Mouse (Mus musculus): ENCODE results near the gene Olfr1411. TPM values are rescaled to one million over a fixed set of nuclear protein-coding genes. Genes with fewer than 3 reads are reported as not detected.

Olfr1411 gene
- total RNA-seq, 2 experiments from 2014 or later, result not detected

DNA sequence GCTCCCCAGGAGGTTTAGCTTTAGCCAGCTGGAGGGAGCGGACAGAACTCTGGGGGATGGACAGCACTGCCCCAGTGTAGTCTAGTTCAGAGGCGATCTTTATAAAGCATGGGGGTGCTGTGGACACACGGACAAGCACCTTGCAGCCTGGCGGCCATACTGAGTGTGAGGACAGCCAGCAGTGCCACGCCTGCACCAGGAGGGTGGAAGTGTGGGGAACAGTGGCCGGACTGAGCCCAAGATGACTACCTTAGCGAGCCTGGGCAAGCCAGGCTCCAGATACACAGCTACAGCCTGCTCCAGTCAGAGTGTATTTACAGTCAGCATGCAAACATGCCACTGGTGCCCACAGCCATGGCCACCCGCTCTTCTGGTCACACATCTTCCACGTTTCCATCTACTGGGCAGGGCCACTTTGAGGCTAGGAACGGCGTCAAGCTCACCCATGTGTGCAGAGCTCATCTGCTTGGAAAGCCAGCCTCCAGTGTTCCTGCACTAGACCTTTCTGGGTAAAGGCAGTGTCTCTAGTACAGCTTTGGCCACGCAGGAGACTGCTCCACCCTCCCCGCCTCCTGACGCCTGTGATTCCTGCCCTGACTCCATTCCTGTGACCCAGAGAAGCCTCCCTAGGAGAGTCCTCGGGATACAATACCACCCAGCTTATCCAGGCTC is 43.4 kb downstream of the Olfr1411 start:
- intact Hi-C loops (cut with DNase I; ENCODE audit: low total_unique reads), result no loop called here
- no peak for DNase-seq

DNA sequence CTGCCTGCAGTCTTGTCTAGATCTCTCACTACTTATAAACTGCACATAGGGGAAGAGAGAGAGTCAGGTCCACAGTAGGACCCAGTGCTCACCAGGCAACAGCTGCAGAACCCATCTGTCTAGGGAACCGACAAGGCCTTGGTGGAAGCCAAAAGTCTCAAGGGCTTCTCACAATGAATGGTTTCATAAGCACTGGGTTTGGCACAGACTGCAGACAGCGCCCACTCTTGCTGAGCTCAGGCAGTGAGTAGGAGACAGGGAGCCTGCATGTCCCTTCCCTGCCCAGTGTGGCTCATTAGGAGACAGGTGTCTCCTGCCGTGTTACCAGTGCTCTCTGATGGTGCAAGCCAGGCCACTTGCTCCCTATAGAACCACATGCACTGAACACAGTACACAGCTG is 44.0 kb downstream of the Olfr1411 start:
- intact Hi-C loops (cut with DNase I; ENCODE audit: low total_unique reads), result no loop called here
- no peak for DNase-seq

DNA sequence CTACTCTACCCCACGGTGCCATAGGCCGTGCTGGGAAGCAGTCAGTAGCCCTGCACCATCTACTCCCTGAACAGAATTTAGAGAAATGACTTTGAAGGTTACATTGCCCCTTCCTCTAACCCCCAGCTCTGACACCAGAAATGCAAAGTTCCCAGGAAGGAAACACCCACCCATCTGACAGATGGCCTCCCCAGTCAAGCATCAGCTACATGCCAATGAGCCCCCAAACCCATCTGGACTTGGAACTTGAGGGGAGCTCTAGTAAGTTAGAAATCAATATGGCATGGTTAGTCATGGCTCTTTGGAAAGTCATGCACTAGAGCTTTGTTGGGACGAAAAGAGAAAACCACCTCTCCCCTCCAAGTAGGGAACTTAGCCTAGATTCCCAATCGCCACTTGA is 44.5 kb downstream of the Olfr1411 start:
- intact Hi-C loops (cut with DNase I; ENCODE audit: low total_unique reads), result no loop called here
- DNase-seq, result no peak

DNA sequence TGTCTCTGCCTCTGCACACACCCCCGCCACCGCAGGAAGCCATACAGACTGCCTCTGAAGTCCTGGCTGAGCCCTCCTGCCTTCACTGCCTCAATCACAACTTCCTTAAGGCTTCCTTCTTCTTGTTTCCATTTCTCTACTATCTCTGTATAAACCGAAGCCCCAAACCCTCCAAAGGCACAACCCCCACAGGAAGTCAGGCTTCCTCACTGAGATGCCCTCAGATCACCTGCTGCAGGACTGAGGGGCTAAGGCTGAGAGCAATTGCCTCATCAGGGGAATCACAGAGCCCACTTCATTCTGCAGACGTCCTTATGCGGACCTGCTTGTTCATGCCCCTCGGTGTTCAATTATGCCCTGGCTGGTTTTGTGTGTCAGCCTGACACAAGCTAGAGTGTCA is 46.2 kb downstream of the Olfr1411 start:
- DNase-seq, result no peak
- intact Hi-C loops (cut with DNase I; ENCODE audit: low total_unique reads), result loop anchor here (5.0 kb wide), 1 partner anchor 187 kb away; no protein-coding TSS in a partner anchor

DNA sequence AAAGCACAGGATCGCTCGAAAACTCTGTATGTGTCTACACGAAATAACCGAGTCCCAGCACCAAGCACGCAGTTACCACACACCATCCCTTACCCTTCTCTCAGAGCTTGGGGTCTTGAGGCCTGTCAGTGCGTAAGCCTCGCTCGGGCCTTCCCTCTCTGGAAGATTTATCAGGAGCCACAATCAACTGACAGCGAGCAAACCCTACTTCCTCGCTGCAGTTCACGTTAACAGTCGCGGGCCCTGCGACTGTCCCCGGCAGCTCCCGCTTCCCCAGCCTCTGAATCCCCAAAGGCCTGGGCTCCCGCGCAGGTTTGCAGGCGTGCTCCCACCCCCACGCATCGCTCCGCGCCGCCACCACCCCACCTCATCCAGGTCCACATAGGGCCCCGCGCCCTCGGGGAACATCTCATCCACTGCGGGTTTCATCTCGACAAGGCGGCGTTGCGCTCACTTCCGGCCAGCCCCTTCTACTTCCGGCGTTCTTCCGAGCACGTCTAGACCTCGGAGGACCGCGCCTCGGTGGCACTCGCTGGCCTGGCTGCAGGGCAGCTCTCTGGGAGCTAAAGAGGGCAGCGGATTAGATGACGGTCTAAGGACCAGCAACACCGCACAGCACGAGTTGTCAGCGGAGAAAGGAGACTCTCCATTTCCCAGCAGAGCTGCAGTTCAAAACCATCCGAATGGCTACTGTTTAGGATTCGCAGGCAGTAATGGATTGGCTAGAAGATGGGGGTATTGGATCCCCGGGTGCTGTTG is 47.5 kb downstream of the Olfr1411 start, which contains the start of gene Cops9:
Cops9 (minus strand) TSS at position 472 of the 759 bp plus-strand sequence.
- peak; percentile 91 for DNase-seq
- intact Hi-C loops (cut with DNase I; ENCODE audit: low total_unique reads), result loop anchor here (5.0 kb wide), 1 partner anchor 186 kb away; no protein-coding TSS in a partner anchor

DNA sequence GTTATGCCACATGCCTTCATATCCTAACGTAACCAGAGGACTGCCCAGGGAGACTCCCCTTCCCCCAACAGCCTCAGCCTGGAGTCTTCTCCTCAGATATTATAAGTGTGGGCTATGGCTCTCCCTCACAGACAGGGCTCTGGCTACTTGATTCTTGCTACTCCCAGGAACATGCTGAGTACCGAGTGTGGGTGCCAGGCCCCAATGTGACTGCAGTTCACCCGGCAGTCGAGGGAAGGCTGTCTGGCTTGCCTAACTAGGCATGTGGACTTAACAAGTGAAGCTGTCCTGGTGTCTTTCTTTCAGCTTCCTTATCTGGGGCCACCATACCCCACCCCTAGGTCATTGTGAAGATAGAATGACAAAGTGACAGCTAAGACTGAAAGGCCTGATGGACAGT is 49.5 kb downstream of the Olfr1411 start:
- intact Hi-C loops (cut with DNase I; ENCODE audit: low total_unique reads), result loop anchor here (5.0 kb wide), 1 partner anchor 184 kb away; no protein-coding TSS in a partner anchor
- no peak for DNase-seq

DNA sequence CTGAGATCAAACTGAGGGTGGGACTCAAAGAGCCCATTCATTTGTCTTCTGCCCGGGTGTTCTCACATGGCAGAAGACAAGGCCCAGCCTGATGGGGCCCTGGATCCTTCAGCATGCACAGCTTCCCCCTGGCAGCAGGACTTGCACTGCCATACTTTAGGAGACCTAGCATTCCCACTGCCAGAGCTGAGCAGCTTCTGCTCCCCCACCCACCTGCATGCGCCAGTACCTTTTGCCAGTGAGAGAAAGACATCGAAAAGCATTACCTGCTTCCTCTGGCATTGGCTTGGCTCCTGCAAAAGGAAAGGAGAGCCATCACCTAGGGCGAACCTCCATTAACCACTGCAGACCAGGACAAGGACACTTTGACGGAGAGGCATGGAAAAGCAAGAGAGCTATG is 50.7 kb downstream of the Olfr1411 start:
- intact Hi-C loops (cut with DNase I; ENCODE audit: low total_unique reads), result loop anchor here (5.0 kb wide), 1 partner anchor 182 kb away; no protein-coding TSS in a partner anchor
- no peak for DNase-seq

DNA sequence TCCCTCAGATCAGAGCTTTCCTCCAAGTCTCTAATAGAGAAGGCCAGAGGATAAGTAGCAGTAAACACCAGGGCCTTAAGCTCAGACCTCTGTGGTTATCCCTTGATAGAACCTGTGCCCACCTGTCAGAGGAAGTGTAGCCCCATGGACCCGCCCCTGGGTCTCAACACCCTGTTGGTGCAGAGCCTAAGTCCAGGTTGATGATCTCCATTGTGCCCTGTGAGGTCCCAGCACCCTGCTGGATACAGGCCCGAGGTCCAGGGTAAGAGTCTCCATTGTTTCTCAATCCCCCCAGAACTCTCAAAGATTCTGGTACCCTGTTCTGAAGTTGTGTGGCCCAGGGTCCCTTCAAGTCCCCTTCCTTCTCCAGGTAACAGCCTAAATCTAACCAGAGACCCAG is 51.9 kb downstream of the Olfr1411 start:
- DNase-seq, result no peak

DNA sequence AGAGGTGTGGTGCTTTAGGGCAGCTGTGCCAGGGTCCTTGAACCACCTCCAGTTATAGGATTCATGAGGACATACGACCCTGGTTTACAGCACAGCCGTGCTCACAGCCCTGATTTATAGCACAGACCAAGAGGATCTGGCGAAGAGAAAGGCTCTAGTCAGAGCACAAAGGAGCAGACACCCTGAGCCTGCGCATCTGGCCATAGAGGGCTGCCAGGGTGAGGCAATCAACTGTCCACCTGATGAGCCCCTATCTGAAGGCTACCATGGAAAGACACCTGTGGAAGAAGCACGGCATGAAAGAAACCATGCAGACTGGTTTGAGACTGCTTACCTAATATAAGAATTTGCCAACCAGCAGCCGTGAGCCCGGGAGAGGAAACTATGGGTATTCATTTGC is 52.4 kb downstream of the Olfr1411 start:
- intact Hi-C loops (cut with DNase I; ENCODE audit: low total_unique reads), result no loop called here
- DNase-seq, result no peak

More for the DNA sequence above, 51.9 kb downstream of the Olfr1411 start:
- intact Hi-C loops (cut with DNase I; ENCODE audit: low total_unique reads), result no loop called here

DNA sequence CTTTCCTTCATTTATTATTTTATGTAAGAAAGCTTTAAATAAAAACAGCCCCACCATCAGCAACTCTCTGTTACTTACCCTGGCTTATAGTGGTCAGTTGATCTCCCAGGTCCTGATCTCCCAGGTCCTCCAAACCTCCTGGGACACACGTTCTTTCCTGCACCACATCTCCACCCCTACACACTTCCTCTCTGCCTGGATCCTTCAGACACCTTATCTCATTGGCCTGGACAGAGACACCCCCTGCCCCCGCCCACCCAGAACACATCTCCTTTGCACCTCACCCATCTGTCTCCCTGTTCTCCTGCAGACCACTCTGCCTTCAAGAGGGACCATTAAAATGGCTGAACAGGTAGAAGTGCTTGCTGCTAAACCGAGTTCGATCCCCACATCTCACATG is 52.8 kb downstream of the Olfr1411 start:
- intact Hi-C loops (cut with DNase I; ENCODE audit: low total_unique reads), result no loop called here
- no peak for DNase-seq

Other genes with a start within 250 kb of the Olfr1411 start
- 100 to 1,000 TPM; 413 to 473 TPM for gene Ndufa10, start 120.6 kb upstream of the Olfr1411 start, total RNA-seq (2021)
- not detected for gene Olfr1416, start 109.3 kb upstream of the Olfr1411 start, total RNA-seq (2021)
- gene Olfr1415, start 98.3 kb upstream of the Olfr1411 start, total RNA-seq (2021), result not detected
- gene Olfr1414, start 75.8 kb upstream of the Olfr1411 start, total RNA-seq (2021), result not detected
- not detected for gene Olfr1413, start 23.1 kb upstream of the Olfr1411 start, total RNA-seq (2021)
- not detected for gene Olfr1412, start 8.6 kb upstream of the Olfr1411 start, total RNA-seq (2021)
- not detected for gene Olfr1410, start 11.4 kb downstream of the Olfr1411 start, total RNA-seq (2021)
- not detected for gene Olfr12, start 23.4 kb downstream of the Olfr1411 start, total RNA-seq (2021)
- gene Cops9, start 47.6 kb downstream of the Olfr1411 start, total RNA-seq (2021), result 100 to 1,000 TPM; 213 to 227 TPM
- gene Otos, start 54.4 kb downstream of the Olfr1411 start, total RNA-seq (2021), result under 1 TPM; 0.33 to 0.64 TPM
- 100 to 1,000 TPM; 239 to 251 TPM for gene Gpc1, start 237.2 kb downstream of the Olfr1411 start, total RNA-seq (2021)

Measured in gastrocnemius, postnatal 14 days (tissue).